Mouse (Mus musculus): Measurements from ENCODE around the gene Dxo. TPM values are rescaled to one million over a fixed set of nuclear protein-coding genes. Genes with fewer than 3 reads are reported as not detected.

The Dxo gene
- polyA plus RNA-seq, 1 experiment from 2014 or later, result 66.4 TPM

GRCm38 (mm10) chr17:34844884-34845283 lies 8.1 kb downstream of the Dxo start:
- H3K4me2 ChIP-seq (replicated peaks; ENCODE audit: low read depth, low read length), result no peak overlapping the region
- no peak for ATAC-seq (ENCODE audit: low FRiP score, low TSS enrichment)
- 92% methylated on average over 13 of the region's 13 CpGs for WGBS

GRCm38 (mm10) chr17:34847192-34847591 lies 10.4 kb downstream of the Dxo start:
- no peaks in the 10 kb centered on the region for H3K9me3 ChIP-seq (ENCODE audit: control insufficient read depth, low read length)
- peaks cover 13% of the 10 kb centered on the region for H3K4me1 ChIP-seq (ENCODE audit: control insufficient read depth, insufficient read depth, low read length)
- no peaks in the 10 kb centered on the region for H3K27me3 ChIP-seq (ENCODE audit: control insufficient read depth, insufficient read depth, low read length)
- H3K4me2 ChIP-seq (replicated peaks; ENCODE audit: low read depth, low read length), result no peak overlapping the region
- no peak overlapping the region for H3K9ac ChIP-seq (ENCODE audit: low read depth, low read length)
- H3K36me3 ChIP-seq (ENCODE audit: control insufficient read depth, insufficient read depth, low read length), result peaks cover 53% of the 10 kb centered on the region
- 89% methylated on average over 6 of the region's 6 CpGs for WGBS
- no peak for ATAC-seq (ENCODE audit: low FRiP score, low TSS enrichment)
- no peak overlapping the region for H3K27ac ChIP-seq (ENCODE audit: low read depth, low read length)
- no peak overlapping the region for H3K4me3 ChIP-seq (ENCODE audit: low read length)

More at GRCm38 (mm10) chr17:34844884-34845283, 8.1 kb downstream of the Dxo start:
- Histone ChIP-seq H3K9ac (ENCODE audit: low read depth, low read length) (no peak overlapping the region), H3K36me3 (ENCODE audit: control insufficient read depth, insufficient read depth, low read length) (peaks cover 74% of the 10 kb centered on the region), H3K27me3 (ENCODE audit: control insufficient read depth, insufficient read depth, low read length) (no peaks in the 10 kb centered on the region), H3K4me3 (ENCODE audit: low read length) (no peak overlapping the region), H3K9me3 (ENCODE audit: control insufficient read depth, low read length) (no peaks in the 10 kb centered on the region), H3K4me1 (ENCODE audit: control insufficient read depth, insufficient read depth, low read length) (peaks cover 4% of the 10 kb centered on the region; the same call in 1 of the 2 replicates), H3K27ac (ENCODE audit: low read depth, low read length) (no peak overlapping the region)

GRCm38 (mm10) chr17:34847615-34848014 lies 10.8 kb downstream of the Dxo start:
- no peak overlapping the region for H3K4me3 ChIP-seq (ENCODE audit: low read length)
- no peak for ATAC-seq (ENCODE audit: low FRiP score, low TSS enrichment)
- H3K27ac ChIP-seq (ENCODE audit: low read depth, low read length), result no peak overlapping the region
- H3K9ac ChIP-seq (ENCODE audit: low read depth, low read length), result no peak overlapping the region
- H3K27me3 ChIP-seq (ENCODE audit: control insufficient read depth, insufficient read depth, low read length), result no peaks in the 10 kb centered on the region
- no peak overlapping the region for H3K4me2 ChIP-seq (replicated peaks; ENCODE audit: low read depth, low read length)
- H3K9me3 ChIP-seq (ENCODE audit: control insufficient read depth, low read length), result no peaks in the 10 kb centered on the region
- peaks cover 13% of the 10 kb centered on the region for H3K4me1 ChIP-seq (ENCODE audit: control insufficient read depth, insufficient read depth, low read length)
- peaks cover 53% of the 10 kb centered on the region for H3K36me3 ChIP-seq (ENCODE audit: control insufficient read depth, insufficient read depth, low read length)
- 96% methylated on average over 7 of the region's 7 CpGs for WGBS

- peak; percentile 96 for ATAC-seq (ENCODE audit: low FRiP score, low TSS enrichment)
- peaks cover 13% of the 10 kb centered on the region for H3K4me1 ChIP-seq (ENCODE audit: control insufficient read depth, insufficient read depth, low read length)
- H3K4me2 ChIP-seq (replicated peaks; ENCODE audit: low read depth, low read length), result peak within 1 kb of the TSS; percentile 90
- no peaks in the 10 kb centered on the region for H3K9me3 ChIP-seq (ENCODE audit: control insufficient read depth, low read length)
- WGBS, result under 1% methylated on average over 65 of the region's 65 CpGs
- peaks cover 59% of the 10 kb centered on the region for H3K36me3 ChIP-seq (ENCODE audit: control insufficient read depth, insufficient read depth, low read length)
- H3K4me3 ChIP-seq (ENCODE audit: low read length), result peak within 1 kb of the TSS; percentile 95
- peak within 1 kb of the TSS; percentile 17; the same call in 1 of the 2 replicates for H3K27ac ChIP-seq (ENCODE audit: low read depth, low read length)
- H3K27me3 ChIP-seq (ENCODE audit: control insufficient read depth, insufficient read depth, low read length), result no peaks in the 10 kb centered on the region
- H3K9ac ChIP-seq (ENCODE audit: low read depth, low read length), result peak within 1 kb of the TSS; percentile 85
These were observed 13.1 kb downstream of the Dxo start, which contains the start of the genes Skiv2l and Nelfe for GRCm38 (mm10) chr17:34849722-34850516. TSS of gene Skiv2l (minus strand) at chr17:34850210. TSS of gene Nelfe (plus strand) at chr17:34850391.

- ATAC-seq (ENCODE audit: low FRiP score, low TSS enrichment), result peak; percentile 38
- Histone ChIP-seq H3K4me2 (replicated peaks; ENCODE audit: low read depth, low read length) (peak overlapping the region; percentile 90), H3K9me3 (ENCODE audit: control insufficient read depth, low read length) (no peaks in the 10 kb centered on the region), H3K9ac (ENCODE audit: low read depth, low read length) (peak overlapping the region; percentile 85), H3K4me3 (ENCODE audit: low read length) (peak overlapping the region; percentile 95), H3K27ac (ENCODE audit: low read depth, low read length) (peak overlapping the region; percentile 17; the same call in 1 of the 2 replicates), H3K4me1 (ENCODE audit: control insufficient read depth, insufficient read depth, low read length) (peaks cover 13% of the 10 kb centered on the region), H3K27me3 (ENCODE audit: control insufficient read depth, insufficient read depth, low read length) (no peaks in the 10 kb centered on the region), H3K36me3 (ENCODE audit: control insufficient read depth, insufficient read depth, low read length) (peaks cover 52% of the 10 kb centered on the region)
- WGBS, result 3% methylated on average over 25 of the region's 25 CpGs
These were observed 13.8 kb downstream of the Dxo start for GRCm38 (mm10) chr17:34850517-34851125.

- Histone ChIP-seq H3K4me2 (replicated peaks; ENCODE audit: low read depth, low read length) (no peak overlapping the region), H3K27ac (ENCODE audit: low read depth, low read length) (no peak overlapping the region), H3K9ac (ENCODE audit: low read depth, low read length) (no peak overlapping the region), H3K36me3 (ENCODE audit: control insufficient read depth, insufficient read depth, low read length) (peaks cover 41% of the 10 kb centered on the region), H3K4me1 (ENCODE audit: control insufficient read depth, insufficient read depth, low read length) (peaks cover 13% of the 10 kb centered on the region), H3K9me3 (ENCODE audit: control insufficient read depth, low read length) (no peaks in the 10 kb centered on the region), H3K27me3 (ENCODE audit: control insufficient read depth, insufficient read depth, low read length) (no peaks in the 10 kb centered on the region), H3K4me3 (ENCODE audit: low read length) (no peak overlapping the region)
- 79% methylated on average over 8 of the region's 8 CpGs for WGBS
- no peak for ATAC-seq (ENCODE audit: low FRiP score, low TSS enrichment)
These were observed 16.7 kb downstream of the Dxo start for GRCm38 (mm10) chr17:34853511-34853910.

- Histone ChIP-seq H3K36me3 (ENCODE audit: control insufficient read depth, insufficient read depth, low read length) (peaks cover 41% of the 10 kb centered on the region), H3K4me2 (replicated peaks; ENCODE audit: low read depth, low read length) (no peak overlapping the region), H3K27me3 (ENCODE audit: control insufficient read depth, insufficient read depth, low read length) (no peaks in the 10 kb centered on the region), H3K9me3 (ENCODE audit: control insufficient read depth, low read length) (no peaks in the 10 kb centered on the region), H3K4me1 (ENCODE audit: control insufficient read depth, insufficient read depth, low read length) (peaks cover 8% of the 10 kb centered on the region), H3K9ac (ENCODE audit: low read depth, low read length) (no peak overlapping the region), H3K4me3 (ENCODE audit: low read length) (no peak overlapping the region), H3K27ac (ENCODE audit: low read depth, low read length) (no peak overlapping the region)
- no peak for ATAC-seq (ENCODE audit: low FRiP score, low TSS enrichment)
- 83% methylated on average over 3 of the region's 3 CpGs for WGBS
These were observed 17.9 kb downstream of the Dxo start for GRCm38 (mm10) chr17:34854761-34855160.

GRCm38 (mm10) chr17:34855825-34856224 lies 19.0 kb downstream of the Dxo start:
- Histone ChIP-seq H3K36me3 (ENCODE audit: control insufficient read depth, insufficient read depth, low read length) (peaks cover 41% of the 10 kb centered on the region), H3K9ac (ENCODE audit: low read depth, low read length) (no peak overlapping the region), H3K9me3 (ENCODE audit: control insufficient read depth, low read length) (no peaks in the 10 kb centered on the region), H3K4me1 (ENCODE audit: control insufficient read depth, insufficient read depth, low read length) (peaks cover 7% of the 10 kb centered on the region), H3K4me3 (ENCODE audit: low read length) (no peak overlapping the region), H3K27ac (ENCODE audit: low read depth, low read length) (no peak overlapping the region), H3K4me2 (replicated peaks; ENCODE audit: low read depth, low read length) (no peak overlapping the region), H3K27me3 (ENCODE audit: control insufficient read depth, insufficient read depth, low read length) (no peaks in the 10 kb centered on the region)
- no peak for ATAC-seq (ENCODE audit: low FRiP score, low TSS enrichment)
- WGBS, result 45% methylated on average over 3 of the region's 3 CpGs

- Histone ChIP-seq H3K27ac (ENCODE audit: low read depth, low read length) (no peak overlapping the region), H3K4me3 (ENCODE audit: low read length) (no peak overlapping the region), H3K9ac (ENCODE audit: low read depth, low read length) (no peak overlapping the region), H3K27me3 (ENCODE audit: control insufficient read depth, insufficient read depth, low read length) (no peaks in the 10 kb centered on the region), H3K4me1 (ENCODE audit: control insufficient read depth, insufficient read depth, low read length) (no peaks in the 10 kb centered on the region), H3K36me3 (ENCODE audit: control insufficient read depth, insufficient read depth, low read length) (peaks cover 25% of the 10 kb centered on the region), H3K4me2 (replicated peaks; ENCODE audit: low read depth, low read length) (no peak overlapping the region), H3K9me3 (ENCODE audit: control insufficient read depth, low read length) (no peaks in the 10 kb centered on the region)
- 71% methylated on average over 4 of the region's 4 CpGs for WGBS
- no peak for ATAC-seq (ENCODE audit: low FRiP score, low TSS enrichment)
These were observed 21.9 kb downstream of the Dxo start for GRCm38 (mm10) chr17:34858670-34859069.
